Mouse (Mus musculus): ENCODE measurements around the gene Gm12355.
"Not testable (repeated sequence)": the region's sequence is repeated elsewhere in the genome, so short reads cannot be mapped to it uniquely, and the experiment has no call there.

- TF ChIP-seq EP300 (IDR thresholded peaks at IDR 0.05; ENCODE audit: low read depth) = not testable (repeated sequence)
- TF ChIP-seq CTCF (IDR thresholded peaks at IDR 0.05; ENCODE audit: low read depth) = peak; percentile 83
Observed at GRCm38 (mm10) chr11:98655076-98655475, 29.6 kb upstream of the Gm12355 start.
